Mouse (Mus musculus) thymus, postnatal 36 days (tissue): Measurements from ENCODE around the gene Mpzl3.

Experiments used
- DNase-seq, 2 experiments: peaks; one replicate each; pipeline ENCODE4 v3.0.0; 2022; ENCODE audit warnings: mixed read lengths in 2 of 2

The Mpzl3 gene

GRCm38 (mm10) chr9:45103211-45103979 is 48.4 kb downstream of the Mpzl3 start:
- DNase-seq: no peak

GRCm38 (mm10) chr9:45105596-45106374 is 50.8 kb downstream of the Mpzl3 start:
- DNase-seq: no peak

GRCm38 (mm10) chr9:45115706-45116105 is 60.7 kb downstream of the Mpzl3 start:
- DNase-seq: no peak

- no peak for DNase-seq
Measured at GRCm38 (mm10) chr9:45116819-45117218, 61.8 kb downstream of the Mpzl3 start.

- DNase-seq: peak; percentile 56 to 61
Measured at GRCm38 (mm10) chr9:45117741-45118431, 62.9 kb downstream of the Mpzl3 start, which contains the start of gene Scn2b. Gene Scn2b (plus strand): TSS chr9:45117782.

GRCm38 (mm10) chr9:45118552-45118951 is 63.6 kb downstream of the Mpzl3 start:
- DNase-seq: no peak

GRCm38 (mm10) chr9:45119316-45119953 is 64.4 kb downstream of the Mpzl3 start:
- no peak for DNase-seq

GRCm38 (mm10) chr9:45119954-45120530 is 65.1 kb downstream of the Mpzl3 start:
- DNase-seq: no peak

- no peak for DNase-seq
Measured at GRCm38 (mm10) chr9:45120567-45120966, 65.6 kb downstream of the Mpzl3 start.

- peak; percentile 78 to 90 for DNase-seq
Measured at GRCm38 (mm10) chr9:45121001-45121400, 66.0 kb downstream of the Mpzl3 start.

GRCm38 (mm10) chr9:45121769-45122168 is 66.8 kb downstream of the Mpzl3 start:
- peak; percentile 84 to 88 for DNase-seq

GRCm38 (mm10) chr9:45122209-45122761 is 67.3 kb downstream of the Mpzl3 start:
- peak; percentile 69 to 79 for DNase-seq

GRCm38 (mm10) chr9:45125211-45125610 is 70.2 kb downstream of the Mpzl3 start:
- DNase-seq: no peak

GRCm38 (mm10) chr9:45126941-45127340 is 72.0 kb downstream of the Mpzl3 start:
- DNase-seq: peak in 1 of 2 experiments; percentile 59
